In genomic region chr4:117181863-117182758, GRCm38 (mm10) we compare ENCODE assay signal across 8 mouse cellular contexts. TPM values are rescaled to one million over a fixed set of nuclear protein-coding genes. Genes with fewer than 3 reads are reported as not detected.
A peak's percentile ranks its signal among the peaks of the same experiment; 100 is the strongest.
DNase-seq lines count a peak whose midpoint lies in the region; ATAC-seq lines count a peak whose summit lies in the region.

Gene Kif2c (minus strand): TSS chr4:117182639.

- DNase-seq in CD4-positive helper T cell, adult 2 months (ENCODE audit: low read depth, low spot score) = peak; percentile 93
- DNase-seq in brain, embryonic 18.5 days (ENCODE audit: low read depth, low spot score) = peak; percentile 84
- peak; percentile 94 for DNase-seq in kidney, postnatal 14 days
- DNase-seq in liver, embryonic 13.5 days = peak; percentile 85
- DNase-seq in neural tube, embryonic 10.5 days (ENCODE audit: extremely low spot score, low spot score) = peak; percentile 90

- no peaks in the 10 kb centered on the region for H3K27me3 ChIP-seq in heart, embryonic 14.5 days (ENCODE audit: control insufficient read depth, insufficient read depth, low read length)
- H3K27me3 ChIP-seq in liver, embryonic 13.5 days = 0 out of 2 replicates have a peak, but pooled peaks cover 3% of the 10 kb centered on the region
- no peaks in the 10 kb centered on the region for H3K27me3 ChIP-seq in stomach, embryonic 16.5 days (ENCODE audit: control insufficient read depth, insufficient read depth, low read length)

- peaks cover 3 to 12% of the 10 kb centered on the region in 2 experiments; a peak in 3 of 4 replicates for H3K4me1 ChIP-seq in heart, embryonic 14.5 days (ENCODE audit: control insufficient read depth in 2 of 2, insufficient read depth in 2 of 2, low read length in 2 of 2)
- peaks cover 27% of the 10 kb centered on the region for H3K4me1 ChIP-seq in liver, embryonic 13.5 days (replicated peaks)
- peaks cover 7% of the 10 kb centered on the region for H3K4me1 ChIP-seq in stomach, embryonic 16.5 days (ENCODE audit: control insufficient read depth, insufficient read depth, low read length)

- H3K4me2 ChIP-seq in heart, embryonic 14.5 days (ENCODE audit: low read length) = peak within 1 kb of the TSS; percentile 92
- peak within 1 kb of the TSS; percentile 80 for H3K4me2 ChIP-seq in liver, embryonic 13.5 days
- peak within 1 kb of the TSS; percentile 89 for H3K4me2 ChIP-seq in stomach, embryonic 16.5 days (ENCODE audit: low read depth, low read length)

- ATAC-seq in erythroid progenitor cell, adult 5-6 weeks (replicated peaks; ENCODE audit: low FRiP score, poor library complexity, severe bottlenecking) = peak; percentile 97
- peak; percentile 91 for ATAC-seq in heart, embryonic 14.5 days (ENCODE audit: insufficient number of reproducible peaks, insufficient read depth, low FRiP score, low read depth)
- ATAC-seq in liver, embryonic 13.5 days (ENCODE audit: low read depth) = peak; percentile 98
- peak; percentile 98 for ATAC-seq in stomach, embryonic 16.5 days (ENCODE audit: insufficient read depth, low FRiP score)

- H3K36me3 ChIP-seq in heart, embryonic 14.5 days (ENCODE audit: control insufficient read depth, insufficient read depth, low read length) = peaks cover 32% of the 10 kb centered on the region
- peaks cover 33% of the 10 kb centered on the region for H3K36me3 ChIP-seq in liver, embryonic 13.5 days
- peaks cover 11% of the 10 kb centered on the region for H3K36me3 ChIP-seq in stomach, embryonic 16.5 days (ENCODE audit: control insufficient read depth, insufficient read depth, low read length)

- no peaks in the 10 kb centered on the region for H3K9me3 ChIP-seq in heart, embryonic 14.5 days (ENCODE audit: control insufficient read depth, low read length)
- no peaks in the 10 kb centered on the region for H3K9me3 ChIP-seq in liver, embryonic 13.5 days (replicated peaks)
- no peaks in the 10 kb centered on the region for H3K9me3 ChIP-seq in stomach, embryonic 16.5 days (replicated peaks; ENCODE audit: control insufficient read depth, low read length)

- peak within 1 kb of the TSS; percentile 54 to 62; a peak in 3 of 4 replicates for H3K27ac ChIP-seq in heart, embryonic 14.5 days (replicated peaks in 1 of 2; ENCODE audit: control insufficient read depth in 1 of 2, insufficient read depth in 1 of 2, low read depth in 2 of 2, low read length in 2 of 2)
- peak within 1 kb of the TSS; percentile 83 for H3K27ac ChIP-seq in liver, embryonic 13.5 days
- H3K27ac ChIP-seq in stomach, embryonic 16.5 days (ENCODE audit: low read length) = peak within 1 kb of the TSS; percentile 73

- 1% methylated on average over 40 of the region's 42 CpGs for WGBS in heart, embryonic 14.5 days
- WGBS in liver, embryonic 13.5 days (ENCODE audit: insufficient replicate concordance) = under 1% methylated on average over 42 of the region's 42 CpGs
- WGBS in stomach, embryonic 16.5 days = under 1% methylated on average over 42 of the region's 42 CpGs

- peak within 1 kb of the TSS; percentile 78 to 88 for H3K4me3 ChIP-seq in heart, embryonic 14.5 days (ENCODE audit: control insufficient read depth in 1 of 2, insufficient read depth in 1 of 2, low read depth in 1 of 2, low read length in 2 of 2)
- peak within 1 kb of the TSS; percentile 81 for H3K4me3 ChIP-seq in liver, embryonic 13.5 days (replicated peaks)
- peak within 1 kb of the TSS; percentile 85 for H3K4me3 ChIP-seq in stomach, embryonic 16.5 days (replicated peaks; ENCODE audit: low read length)

- peak within 1 kb of the TSS; percentile 78 for H3K9ac ChIP-seq in heart, embryonic 14.5 days (ENCODE audit: low read length)
- peak within 1 kb of the TSS; percentile 82 for H3K9ac ChIP-seq in liver, embryonic 13.5 days
- peak within 1 kb of the TSS; percentile 74 for H3K9ac ChIP-seq in stomach, embryonic 16.5 days (ENCODE audit: low read length)

RNA-seq across cellular contexts. Expression of gene Kif2c, which starts in this region (rescaled TPM):
- total RNA-seq in erythroid progenitor cell, adult 5-6 weeks (2015; ENCODE audit: low replicate concordance) = 67.8 and 92.6 TPM in 2 replicates
- 69.3 and 112 TPM in 2 replicates for total RNA-seq in erythroid progenitor cell, adult 5-6 weeks (2017; ENCODE audit: low replicate concordance)
- 32.0 and 35.9 TPM in 2 replicates for polyA plus RNA-seq in heart, embryonic 14.5 days (2014; fragmentation: Nextera tagmentation; extraction: Ambion mirVana)
- polyA plus RNA-seq in liver, embryonic 13.5 days (2015; fragmentation: Nextera tagmentation; extraction: Ambion mirVana) = 35.8 and 43.1 TPM in 2 replicates
- polyA plus RNA-seq in stomach, embryonic 16.5 days (2015; fragmentation: Nextera tagmentation; extraction: Ambion mirVana) = 42.4 and 44.3 TPM in 2 replicates

Comparison
In these comparisons a context has a peak if more than half of its experiments do, and no peak if none do; other contexts are left out.
1. Peak in every context shown above with its lines: DNase-seq, ATAC-seq, H3K4me3 ChIP-seq and H3K27ac ChIP-seq.